Mouse (Mus musculus) neural tube, embryonic 14.5 days (tissue): ENCODE data around the gene Gm364. TPM values are rescaled to one million over a fixed set of nuclear protein-coding genes. Genes with fewer than 3 reads are reported as not detected.

Experiments
- ATAC-seq: fragments of 200-750 bp; cut with Nextera tagmentation; 2 replicates; pipeline ENCODE4 v1.8.0; 2017; ENCODE audit warnings: low read depth, mild to moderate bottlenecking, moderate TSS enrichment, moderate library complexity
- H3K27ac ChIP-seq: fragments of 300-500 bp; sonication (generic); 2 replicates; pipeline ENCODE4 v1.5.1; 2014; ENCODE audit warnings: low read depth, mild to moderate bottlenecking, control low read depth, low read length, moderate library complexity, mixed read lengths
- H3K27me3 ChIP-seq: fragments of 300-500 bp; sonication (generic); 2 replicates; pipeline ENCODE4 v1.6.1; 2014; ENCODE audit warnings: low read length; ENCODE audit not compliant: control insufficient read depth, insufficient read depth
- H3K36me3 ChIP-seq: fragments of 300-500 bp; sonication (generic); 2 replicates; pipeline ENCODE4 v1.6.1; 2014; ENCODE audit warnings: low read length, mixed read lengths; ENCODE audit not compliant: control insufficient read depth, insufficient read depth
- H3K4me1 ChIP-seq: fragments of 300-500 bp; sonication (generic); 2 replicates; pipeline ENCODE4 v1.6.1; 2014; ENCODE audit warnings: low read length; ENCODE audit not compliant: control insufficient read depth, insufficient read depth
- H3K4me2 ChIP-seq: fragments of 300-500 bp; sonication (generic); 2 replicates; pipeline ENCODE4 v1.6.1; 2014; ENCODE audit warnings: mild to moderate bottlenecking, low read depth, low read length, control low read depth
- H3K4me3 ChIP-seq: fragments of 300-500 bp; sonication (generic); 2 replicates; pipeline ENCODE4 v1.5.1; 2014; ENCODE audit warnings: low read depth, low read length, control low read depth, mixed read lengths
- H3K9ac ChIP-seq: fragments of 300-500 bp; sonication (generic); replicated peaks from 2 replicates; pipeline ENCODE4 v1.6.1; 2014; ENCODE audit warnings: low read depth, mild to moderate bottlenecking, control low read depth, low read length, mixed read lengths
- H3K9me3 ChIP-seq: fragments of 300-500 bp; sonication (generic); 2 replicates; pipeline ENCODE4 v1.6.1; 2016; ENCODE audit warnings: low read length; ENCODE audit not compliant: control insufficient read depth
- WGBS: fragments of 180-500 bp; shearing (Covaris S2); extraction: QIAGEN DNeasy Blood & Tissue Kit; methylation state at CpG from one replicate; pipeline ENCODE4 v1.1.7; 2014; 5-methylcytosine and 5-hydroxymethylcytosine counted together
- polyA plus RNA-seq: library from polyadenylated mRNA; unstranded; fragments of >200 nt; fragmentation: Nextera tagmentation; extraction: Ambion mirVana; gene quantifications from 2 replicates; pipeline ENCODE4 v1.2.1, GENCODE M21; 2014

The Gm364 gene
- polyA plus RNA-seq, 1 experiment from 2014 or later = not detected

GRCm38 (mm10) chrX:57521117-57522095 is 112.5 kb downstream of the Gm364 start:
- Histone ChIP-seq H3K36me3 (no peaks in the 10 kb centered on the region), H3K4me3 (no peak overlapping the region), H3K4me2 (peak overlapping the region; percentile 41), H3K9ac (no peak overlapping the region), H3K9me3 (no peaks in the 10 kb centered on the region), H3K4me1 (no peaks in the 10 kb centered on the region), H3K27ac (no peak overlapping the region), H3K27me3 (no peaks in the 10 kb centered on the region)
- peak; percentile 73; the same call in 1 of the 2 replicates for ATAC-seq
- WGBS = 26% methylated on average over 28 of the region's 28 CpGs

Other genes starting within 250 kb of the Gm364 start
- not detected in 2 replicates for gene Cd40lg, start 197.0 kb upstream of the Gm364 start, polyA plus RNA-seq
- 4.9 and 8.8 TPM in 2 replicates for gene Arhgef6, start 70.4 kb upstream of the Gm364 start, polyA plus RNA-seq
- gene Rbmx, start 16.1 kb upstream of the Gm364 start, polyA plus RNA-seq = 190 and 220 TPM in 2 replicates
- 0.46 and 0.82 TPM in 2 replicates for gene Gpr101, start 94.6 kb downstream of the Gm364 start, polyA plus RNA-seq